Comparison of ENCODE assay signal across 9 mouse cellular contexts in the genomic region with DNA sequence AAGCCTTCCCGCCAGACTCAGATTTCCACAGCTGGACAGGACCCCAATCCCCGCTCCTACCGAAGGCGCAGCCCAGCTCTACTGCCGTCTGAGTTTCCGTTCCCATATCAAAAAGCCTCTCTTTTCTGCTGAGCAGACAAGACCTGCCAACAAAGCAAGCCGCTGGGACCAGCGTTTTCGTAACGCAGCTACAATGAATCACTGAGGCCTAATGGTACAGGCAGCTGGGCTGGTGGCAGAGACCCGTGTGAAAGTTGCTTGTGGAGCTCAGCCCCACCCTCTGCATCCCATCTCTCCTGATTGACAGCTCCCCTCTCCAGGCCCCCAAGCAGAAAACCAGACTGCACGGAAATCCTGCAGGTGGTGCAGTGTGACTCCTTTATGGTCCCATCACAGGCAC. TPM values are rescaled to one million over a fixed set of nuclear protein-coding genes. Genes with fewer than 3 reads are reported as not detected.
A peak's percentile ranks its signal among the peaks of the same experiment; 100 is the strongest.
DNase-seq lines count a peak whose midpoint lies in the region; ATAC-seq lines count a peak whose summit lies in the region.
"Had no signal": no experiment of that assay in that cellular context is flagged by ENCODE, and none has a peak within 500 bp of the region (broad histone marks: within the 10 kb centered on the region; RNA-seq: fewer than 3 reads in every experiment).

No protein-coding gene starts in this region.

- H3K36me3 ChIP-seq in heart, embryonic 15.5 days: no peaks in the 10 kb centered on the region
- no peaks in the 10 kb centered on the region for H3K36me3 ChIP-seq in lung, embryonic 16.5 days (ENCODE audit: control insufficient read depth, insufficient read depth, low read length)

- ATAC-seq in heart, embryonic 15.5 days (replicated peaks; ENCODE audit: insufficient number of reproducible peaks, insufficient read depth, low FRiP score, low read depth): 0 out of 2 replicates have a peak, but pooled peaks have one; percentile 15
- no peak for ATAC-seq in lung, embryonic 16.5 days (ENCODE audit: low read depth)
- ATAC-seq in monocyte, adult 5-6 weeks (replicated peaks; ENCODE audit: insufficient number of reproducible peaks, low FRiP score, low TSS enrichment, poor library complexity, severe bottlenecking): no peak

- H3K4me3 ChIP-seq in heart, embryonic 15.5 days: no peak overlapping the region
- no peak overlapping the region for H3K4me3 ChIP-seq in lung, embryonic 16.5 days (ENCODE audit: low read length)

- no peak overlapping the region for H3K4me2 ChIP-seq in heart, embryonic 15.5 days
- H3K4me2 ChIP-seq in lung, embryonic 16.5 days (ENCODE audit: low read depth, low read length): no peak overlapping the region

- H3K27me3 ChIP-seq in heart, embryonic 15.5 days: no peaks in the 10 kb centered on the region
- H3K27me3 ChIP-seq in lung, embryonic 16.5 days (ENCODE audit: control insufficient read depth, insufficient read depth, low read depth, low read length): no peaks in the 10 kb centered on the region

- H3K27ac ChIP-seq in heart, embryonic 15.5 days: no peak overlapping the region
- H3K27ac ChIP-seq in lung, embryonic 16.5 days (ENCODE audit: low read length): peak overlapping the region; percentile 48

- 41% methylated on average over 12 of the region's 12 CpGs for WGBS in heart, embryonic 15.5 days
- WGBS in lung, embryonic 16.5 days: 27% methylated on average over 12 of the region's 12 CpGs

- peak; percentile 54 for DNase-seq in embryo, embryonic 10 days (ENCODE audit: low spot score)
- no peak for DNase-seq in embryo, embryonic 9.5 days (ENCODE audit: extremely low spot score)
- peak; percentile 55 for DNase-seq in ZHBTc4 (ENCODE audit: low read depth, low spot score)
- no peak for DNase-seq in left cerebral cortex, postnatal 25 days (ENCODE audit: low spot score in 2 of 2)
- DNase-seq in spleen, adult 12 weeks (ENCODE audit: low spot score): no peak

- H3K4me1 ChIP-seq in heart, embryonic 15.5 days (replicated peaks): peaks cover 51% of the 10 kb centered on the region
- peaks cover 37% of the 10 kb centered on the region for H3K4me1 ChIP-seq in lung, embryonic 16.5 days (replicated peaks; ENCODE audit: control insufficient read depth, insufficient read depth, low read length)

- intact Hi-C loops in left cerebral cortex, postnatal 25 days (cut with DNase I): no loop called here

- no peak overlapping the region for H3K9ac ChIP-seq in heart, embryonic 15.5 days
- no peak overlapping the region; the same call in 1 of the 2 replicates for H3K9ac ChIP-seq in lung, embryonic 16.5 days (ENCODE audit: low read length)

- no peaks in the 10 kb centered on the region for H3K9me3 ChIP-seq in heart, embryonic 15.5 days (replicated peaks)
- H3K9me3 ChIP-seq in lung, embryonic 16.5 days (ENCODE audit: control insufficient read depth, low read length): peaks cover 6% of the 10 kb centered on the region

RNA-seq across cellular contexts. Expression of a gene that starts 34.0 kb away (rescaled TPM):
- 10.2 and 12.5 TPM in 2 replicates for polyA plus RNA-seq in heart, embryonic 15.5 days (2015; fragmentation: Nextera tagmentation; extraction: Ambion mirVana)
- polyA plus RNA-seq in lung, embryonic 16.5 days (2015; fragmentation: Nextera tagmentation; extraction: Ambion mirVana): 14.9 and 15.1 TPM in 2 replicates
- 10 to 100 TPM; 14.4 to 14.9 TPM for total RNA-seq in left cerebral cortex, postnatal 25 days (2021)
- 0.39 TPM in 1 of 3 replicates, not detected in the others for total RNA-seq in monocyte, adult 5-6 weeks (2017)
- total RNA-seq: granulocyte monocyte progenitor cell, adult 5-6 weeks had no signal

Comparison
In these comparisons a context has a peak if more than half of its experiments do, and no peak if none do; other contexts are left out.
1. DNase-seq: peak in embryo, embryonic 10 days (single experiment) and ZHBTc4 (single experiment); none in embryo, embryonic 9.5 days (single experiment), left cerebral cortex, postnatal 25 days (0 of 2) and spleen, adult 12 weeks (single experiment).
2. RNA of a gene that starts 34.0 kb away (total RNA-seq): 14.4 to 14.9 TPM in left cerebral cortex, postnatal 25 days; 0.39 TPM in monocyte, adult 5-6 weeks; every median in the first group is over 10 times any median in the second.